Mouse (Mus musculus) MN1 (cell line): Measurements from ENCODE around the gene Edn2.

Experiments
- DNase-seq: peaks from one replicate; pipeline ENCODE4 v3.0.0-alpha.2; 2016; ENCODE audit warnings: low spot score

The Edn2 gene

GRCm38 (mm10) chr4:120158714-120159310 is 2.2 kb upstream of the Edn2 start:
- peak; percentile 13 for DNase-seq

- no peak for DNase-seq
Measured at GRCm38 (mm10) chr4:120162586-120162985, 1.6 kb downstream of the Edn2 start.

- peak; percentile 41 for DNase-seq
Measured at GRCm38 (mm10) chr4:120163242-120163641, 2.2 kb downstream of the Edn2 start.

GRCm38 (mm10) chr4:120164316-120164715 is 3.3 kb downstream of the Edn2 start:
- no peak for DNase-seq

- no peak for DNase-seq
Measured at GRCm38 (mm10) chr4:120167778-120168177, 6.8 kb downstream of the Edn2 start.

- no peak for DNase-seq
Measured at GRCm38 (mm10) chr4:120168346-120168745, 7.3 kb downstream of the Edn2 start.

GRCm38 (mm10) chr4:120170387-120170936 is 9.5 kb downstream of the Edn2 start:
- DNase-seq = no peak

GRCm38 (mm10) chr4:120172050-120172684 is 11.2 kb downstream of the Edn2 start:
- DNase-seq = peak; percentile 64

DNA sequence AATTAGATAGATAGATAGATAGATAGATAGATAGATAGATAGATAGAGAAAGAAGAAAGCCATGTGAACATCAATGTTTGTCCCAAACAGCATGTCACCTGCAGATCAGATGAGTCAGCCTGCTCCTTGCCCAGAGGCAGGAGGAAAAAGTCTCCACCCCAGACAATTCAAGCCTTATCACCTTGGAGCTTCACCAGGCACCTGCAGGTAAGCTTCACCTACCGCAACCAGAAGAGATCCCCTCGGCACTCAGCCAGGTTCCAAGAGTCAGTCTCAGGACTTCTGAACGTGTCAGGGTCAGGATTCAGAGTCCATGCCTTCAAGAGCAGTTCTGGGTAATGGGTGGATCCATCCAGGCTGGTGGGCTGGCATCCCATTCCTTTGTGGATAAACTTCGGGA is 18.1 kb downstream of the Edn2 start:
- DNase-seq = no peak

DNA sequence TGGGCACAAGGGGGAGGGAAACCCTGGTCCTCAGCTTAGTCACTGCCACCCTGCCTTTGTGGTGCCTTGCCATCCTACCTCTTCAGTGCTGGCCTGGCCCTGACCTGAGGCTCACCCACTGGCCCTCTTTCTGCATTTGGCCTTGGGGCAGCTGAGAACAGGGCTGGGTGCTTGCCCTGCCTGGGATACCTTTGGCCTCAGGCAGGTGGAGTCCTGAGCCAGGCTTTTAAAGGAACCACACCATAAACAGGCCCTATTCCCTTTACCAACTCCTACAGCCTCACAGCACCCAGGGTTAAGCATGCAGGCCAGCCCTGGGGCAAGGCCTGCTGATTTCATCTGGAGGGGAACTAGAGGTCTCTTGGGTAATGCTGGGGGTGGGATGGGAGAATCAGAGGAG is 19.5 kb downstream of the Edn2 start:
- no peak for DNase-seq

GRCm38 (mm10) chr4:120184374-120184991 is 23.5 kb downstream of the Edn2 start:
- no peak for DNase-seq

GRCm38 (mm10) chr4:120186441-120186840 is 25.4 kb downstream of the Edn2 start:
- no peak for DNase-seq

DNA sequence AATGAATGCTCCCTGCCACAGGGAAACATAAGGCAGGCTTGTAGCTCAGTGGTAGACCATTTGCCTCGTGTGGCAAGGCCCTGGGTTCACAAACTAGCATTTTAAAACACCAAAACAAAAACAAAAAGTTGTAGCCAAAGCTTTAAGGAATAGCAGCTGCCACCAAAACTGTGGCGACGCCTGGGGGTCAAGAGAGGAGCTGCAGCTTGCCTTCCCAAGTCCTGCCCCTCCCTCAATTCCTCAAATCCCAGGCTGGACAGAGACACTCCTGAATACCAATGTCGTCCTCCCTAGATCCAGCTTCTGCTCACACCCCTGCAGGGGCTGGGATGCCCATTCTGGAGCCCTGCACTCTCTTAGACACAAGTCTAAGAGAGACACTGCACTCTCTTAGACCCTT is 25.9 kb downstream of the Edn2 start:
- no peak for DNase-seq

DNA sequence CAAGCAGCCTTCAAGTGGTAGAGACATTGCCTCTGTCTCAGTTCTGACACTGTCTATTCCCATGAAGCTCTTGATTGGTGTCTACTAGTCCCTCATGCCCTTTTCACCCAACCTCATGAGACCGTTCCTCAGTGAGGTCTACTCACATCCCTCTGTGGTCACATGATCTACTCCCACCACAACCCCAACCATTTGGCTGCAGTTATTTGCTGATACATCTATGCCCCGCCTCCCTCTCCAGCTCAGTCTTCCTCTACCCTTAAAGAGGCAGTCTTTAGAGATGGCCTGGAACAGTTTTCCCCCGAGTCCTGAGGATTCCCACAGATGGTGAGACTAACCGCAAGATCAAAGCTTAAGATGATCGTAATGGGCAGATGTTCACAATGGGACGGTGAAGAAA is 27.2 kb downstream of the Edn2 start:
- DNase-seq = peak; percentile 52

- peak; percentile 81 for DNase-seq
Measured at GRCm38 (mm10) chr4:120188651-120189161, 27.7 kb downstream of the Edn2 start.

DNA sequence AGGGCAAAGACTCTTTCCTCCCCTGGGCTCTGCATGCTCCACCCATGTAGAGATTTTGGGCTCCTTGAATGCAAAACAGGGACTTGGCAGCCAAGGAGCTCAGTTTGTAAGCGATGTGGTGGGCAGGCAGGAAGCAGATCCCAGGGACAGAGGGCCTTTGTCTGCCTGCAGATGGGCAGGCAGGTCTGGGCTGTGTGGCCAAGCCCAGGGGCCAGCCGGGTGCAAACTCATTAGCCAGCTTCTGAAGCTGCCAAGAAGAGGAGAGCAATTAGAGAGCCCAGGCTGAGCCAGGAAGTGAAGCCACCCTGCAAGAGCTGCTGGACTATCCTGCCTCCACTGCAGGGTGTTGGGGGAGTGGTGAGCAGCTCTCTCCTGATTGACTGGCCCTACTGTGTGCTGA is 28.9 kb downstream of the Edn2 start:
- peak; percentile 65 for DNase-seq

DNA sequence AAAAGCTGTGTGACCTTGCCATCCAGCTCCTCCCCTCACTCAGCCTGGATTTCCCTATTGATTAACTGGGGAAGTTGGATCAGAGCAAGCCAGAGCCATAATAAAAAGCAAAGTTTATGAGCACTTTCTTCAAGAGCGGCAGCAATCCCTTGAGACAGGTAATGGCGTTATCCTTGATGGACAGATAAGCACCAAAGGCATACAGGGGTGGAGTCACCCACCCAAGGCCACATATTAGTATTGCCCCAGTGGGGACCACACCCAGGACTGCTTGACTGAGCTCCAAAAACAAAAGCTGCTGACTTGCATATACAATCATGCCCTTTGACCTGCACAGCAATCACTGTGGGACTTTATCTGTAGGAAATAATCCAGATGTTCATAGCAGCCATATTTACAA is 31.0 kb downstream of the Edn2 start:
- DNase-seq = no peak

DNA sequence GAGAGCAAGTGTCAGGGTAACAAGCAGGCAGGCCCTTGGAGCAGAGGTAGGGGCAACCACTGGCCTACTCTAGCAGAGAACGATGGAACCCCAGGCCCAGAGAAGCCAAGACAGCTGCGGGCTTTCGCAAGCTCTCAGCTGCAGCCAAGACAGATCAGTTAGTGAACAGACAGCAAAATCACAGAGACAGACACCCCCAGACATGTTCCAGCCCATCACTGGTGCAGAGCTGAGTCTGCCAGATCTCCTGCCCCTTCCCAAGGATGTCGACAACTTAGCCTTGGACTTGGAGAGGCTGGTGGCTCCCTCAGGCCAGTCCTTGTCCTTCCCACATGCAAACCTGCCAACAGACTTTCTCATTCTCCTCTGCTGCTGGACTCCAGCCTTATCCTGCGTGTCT is 33.0 kb downstream of the Edn2 start:
- no peak for DNase-seq

GRCm38 (mm10) chr4:120194965-120195364 is 34.0 kb downstream of the Edn2 start:
- no peak for DNase-seq

- no peak for DNase-seq
Measured at GRCm38 (mm10) chr4:120199184-120199885, 38.3 kb downstream of the Edn2 start.

DNA sequence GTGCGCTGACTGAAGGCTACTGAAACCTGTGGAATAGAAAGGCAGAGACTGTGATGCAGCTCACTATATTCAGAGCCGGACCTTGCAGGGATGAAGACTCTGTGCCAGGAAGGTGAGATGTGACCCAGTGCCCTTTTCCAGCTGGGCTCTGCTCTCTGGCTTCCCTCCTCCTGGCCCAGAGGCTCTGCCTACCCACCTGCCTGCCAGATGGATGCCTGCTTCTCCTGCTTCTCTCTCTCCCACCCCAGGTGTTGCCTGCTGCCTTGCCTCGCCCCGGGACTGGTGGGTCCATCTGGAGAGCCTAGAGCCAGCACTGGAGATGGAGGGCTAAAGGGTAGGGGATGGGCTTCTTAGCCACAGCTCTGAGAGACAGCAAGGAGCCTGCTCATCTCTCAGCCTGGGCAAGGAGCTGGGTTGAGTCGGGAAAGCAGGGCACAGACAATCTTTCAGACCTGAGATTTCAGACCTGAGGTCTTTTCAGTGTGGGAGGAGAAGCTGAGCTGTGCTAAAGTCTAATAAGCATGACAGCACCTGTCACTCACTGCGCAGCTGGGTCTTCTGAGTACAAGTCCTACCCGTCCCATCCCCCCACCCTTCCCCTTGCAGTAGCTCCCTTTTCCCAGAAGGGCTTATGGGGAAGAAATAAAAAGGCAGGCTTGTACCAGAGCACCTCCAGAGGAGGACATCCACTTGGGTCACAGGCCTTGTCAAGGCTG is 39.7 kb downstream of the Edn2 start:
- DNase-seq = no peak
